Mouse (Mus musculus): ENCODE results near the gene Fam189a1.

Gene Fam189a1

GRCm38 (mm10) chr7:65156514-65156911 is at the start of gene Fam189a1:
Gene Fam189a1, minus strand, starts transcription at chr7:65156570.
- peak; percentile 52 for DNase-seq

- no peak for DNase-seq
Observed at GRCm38 (mm10) chr7:65206021-65206420, 49.7 kb upstream of the Fam189a1 start.

DNA sequence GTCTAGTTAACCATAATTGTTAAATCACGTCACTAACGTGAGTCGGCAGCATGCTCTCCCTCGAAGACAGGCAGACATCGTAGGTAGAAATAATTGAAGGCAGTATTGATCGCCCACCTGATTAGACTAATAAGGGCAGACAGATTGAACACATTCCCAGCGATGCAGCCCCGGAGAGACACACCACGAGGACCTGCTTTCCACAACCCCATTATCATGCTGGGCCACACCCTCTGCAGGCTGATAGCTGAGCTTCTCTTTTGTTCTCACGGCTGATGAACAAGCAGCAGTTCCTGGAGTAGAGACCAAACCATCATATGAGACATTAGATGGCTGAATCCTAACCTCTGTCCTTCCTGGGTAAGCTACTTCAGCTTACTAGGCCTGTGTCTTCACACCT is 46.3 kb upstream of the Fam189a1 start:
- no peak for DNase-seq

DNA sequence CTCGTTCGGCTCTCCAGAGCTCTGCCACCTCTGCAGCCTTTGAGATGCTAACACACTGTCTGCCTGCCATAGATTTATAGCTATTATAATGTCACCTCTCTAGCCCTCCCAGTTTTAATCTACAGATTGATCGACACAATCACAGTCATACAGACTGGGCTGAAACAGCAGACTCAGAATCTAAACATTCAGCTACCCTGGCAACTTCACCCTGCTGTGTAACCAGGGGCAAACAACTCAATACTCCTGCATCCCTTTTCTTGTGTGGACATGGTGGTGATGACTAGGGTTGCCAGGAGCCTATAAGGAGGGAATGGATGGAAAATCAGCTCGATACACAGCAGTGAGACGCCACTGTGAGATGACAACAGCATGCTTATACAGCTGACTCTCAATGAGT is 24.3 kb upstream of the Fam189a1 start:
- no peak for DNase-seq

GRCm38 (mm10) chr7:65170762-65171161 is 14.4 kb upstream of the Fam189a1 start:
- DNase-seq, result no peak

DNA sequence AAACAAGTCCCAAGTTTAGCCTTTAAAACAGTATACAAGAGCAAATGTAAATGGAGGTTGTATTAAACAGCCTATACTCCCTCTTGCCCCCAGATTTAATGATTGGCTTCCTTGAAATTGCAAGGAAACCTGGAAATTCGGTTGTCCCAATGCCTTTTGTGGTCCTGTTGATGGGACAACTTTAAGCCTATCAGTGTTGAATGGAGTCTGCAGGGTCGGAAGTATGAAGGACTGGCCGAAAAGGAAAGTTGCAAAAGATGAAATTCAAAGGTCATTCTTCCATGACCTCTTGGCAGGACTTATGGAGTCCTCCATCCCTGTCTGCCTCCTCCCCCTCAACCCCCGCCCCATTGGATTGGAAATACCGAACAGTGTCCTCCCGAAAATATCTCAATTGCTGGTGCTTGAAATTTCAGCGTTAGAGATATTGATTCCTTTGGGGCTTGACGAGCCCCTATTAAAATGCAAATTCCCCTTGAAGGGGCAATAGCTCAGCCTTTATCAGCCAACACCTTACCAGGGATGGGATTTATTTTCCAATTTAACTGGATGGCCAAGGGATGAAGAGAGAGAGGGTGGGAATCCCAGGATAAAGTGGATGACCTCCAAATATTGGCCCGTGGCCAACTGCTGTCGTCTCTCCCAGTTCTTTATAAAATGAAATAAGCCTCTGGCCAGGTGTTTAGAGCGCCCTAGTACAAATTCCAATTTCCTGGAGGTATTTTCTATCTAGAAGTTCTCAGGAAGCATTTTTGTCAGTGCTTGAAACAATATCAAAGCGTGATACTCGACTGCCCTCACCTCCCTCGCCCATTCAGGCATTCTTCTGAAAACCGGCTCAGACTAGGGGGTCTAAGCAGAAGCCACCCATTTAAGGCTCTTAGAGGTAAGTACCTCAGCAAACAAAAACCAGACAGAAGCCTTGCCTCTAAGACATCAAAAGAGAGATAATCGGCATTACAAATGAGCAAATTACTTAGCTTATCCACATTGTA is 958 bp upstream of the Fam189a1 start:
- no peak for DNase-seq

DNA sequence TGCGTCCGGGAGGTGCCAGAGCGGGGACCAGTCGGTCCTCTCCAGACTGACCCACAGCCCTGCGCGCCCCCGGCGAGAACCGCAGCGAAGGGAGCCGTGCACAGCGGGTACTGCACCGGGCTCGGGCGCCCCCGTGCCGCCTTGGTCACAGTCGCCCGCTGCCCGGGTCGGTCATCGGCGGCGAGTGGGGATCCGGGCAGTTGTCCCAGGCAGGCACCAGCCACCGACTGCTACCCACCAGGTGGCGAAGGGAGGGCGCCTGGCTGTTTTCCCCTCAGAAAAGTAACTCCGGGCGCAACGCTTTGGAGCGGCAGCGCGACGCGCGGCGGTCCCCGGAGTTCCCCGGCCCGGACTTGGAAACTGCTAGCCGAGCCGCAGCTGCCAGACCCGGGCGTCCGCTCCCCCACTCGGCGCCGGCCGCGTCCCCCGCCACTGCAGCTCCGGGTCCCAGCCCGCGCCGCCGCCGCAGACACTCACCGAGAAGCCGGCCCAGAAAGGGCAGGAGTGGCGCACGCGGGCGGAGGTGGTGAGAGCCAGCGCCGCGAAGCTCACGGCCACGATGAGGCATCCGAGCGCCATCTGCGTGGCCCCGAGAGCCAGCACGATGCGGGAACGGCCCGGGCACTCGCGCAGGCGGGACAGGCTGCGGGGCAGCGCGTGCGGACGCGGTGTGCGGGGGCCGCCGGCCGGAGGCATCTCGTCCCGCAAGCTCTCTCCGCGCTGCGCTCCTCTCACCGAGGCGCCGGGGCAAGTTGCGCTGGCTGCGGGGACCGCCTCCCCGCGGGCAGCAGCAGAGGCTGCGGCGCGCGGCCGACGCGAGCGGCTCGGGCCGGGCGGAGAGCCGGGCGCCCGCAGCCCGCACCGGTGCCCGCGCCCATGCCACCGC is 499 bp downstream of the Fam189a1 start:
- DNase-seq, result peak; percentile 63

DNA sequence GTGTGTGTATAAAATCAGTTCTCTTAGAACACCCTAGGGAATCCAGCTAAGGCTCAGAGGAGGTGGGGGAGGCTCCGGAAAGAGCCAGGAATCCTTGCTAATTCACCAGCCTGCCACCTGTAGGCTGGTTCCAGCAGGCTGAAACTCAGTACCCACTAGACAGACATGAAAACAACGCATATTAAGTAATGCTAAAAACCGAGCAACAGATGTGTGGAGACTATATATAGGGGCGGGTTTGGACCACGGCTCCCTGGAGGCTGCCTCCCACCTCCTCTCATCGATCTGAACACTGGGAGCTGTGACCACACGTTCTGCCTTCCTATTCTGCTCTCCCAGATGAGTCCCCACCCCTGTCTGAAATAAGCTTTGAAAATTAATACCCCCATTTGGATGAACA is 1.8 kb downstream of the Fam189a1 start:
- no peak for DNase-seq

- no peak for DNase-seq
Observed at GRCm38 (mm10) chr7:65153846-65154245, 2.5 kb downstream of the Fam189a1 start.

GRCm38 (mm10) chr7:65151526-65151925 is 4.8 kb downstream of the Fam189a1 start:
- no peak for DNase-seq

GRCm38 (mm10) chr7:65149040-65149439 is 7.3 kb downstream of the Fam189a1 start:
- no peak for DNase-seq

- DNase-seq, result no peak
Observed at GRCm38 (mm10) chr7:65144881-65145280, 11.5 kb downstream of the Fam189a1 start.

- no peak for DNase-seq
Observed at GRCm38 (mm10) chr7:65141907-65142698, 14.3 kb downstream of the Fam189a1 start.

GRCm38 (mm10) chr7:65140832-65141231 is 15.5 kb downstream of the Fam189a1 start:
- no peak for DNase-seq

- DNase-seq, result no peak
Observed at GRCm38 (mm10) chr7:65140099-65140498, 16.3 kb downstream of the Fam189a1 start.

- no peak for DNase-seq
Observed at GRCm38 (mm10) chr7:65123766-65124165, 32.6 kb downstream of the Fam189a1 start.

- no peak for DNase-seq
Observed at GRCm38 (mm10) chr7:65116903-65117302, 39.5 kb downstream of the Fam189a1 start.

DNA sequence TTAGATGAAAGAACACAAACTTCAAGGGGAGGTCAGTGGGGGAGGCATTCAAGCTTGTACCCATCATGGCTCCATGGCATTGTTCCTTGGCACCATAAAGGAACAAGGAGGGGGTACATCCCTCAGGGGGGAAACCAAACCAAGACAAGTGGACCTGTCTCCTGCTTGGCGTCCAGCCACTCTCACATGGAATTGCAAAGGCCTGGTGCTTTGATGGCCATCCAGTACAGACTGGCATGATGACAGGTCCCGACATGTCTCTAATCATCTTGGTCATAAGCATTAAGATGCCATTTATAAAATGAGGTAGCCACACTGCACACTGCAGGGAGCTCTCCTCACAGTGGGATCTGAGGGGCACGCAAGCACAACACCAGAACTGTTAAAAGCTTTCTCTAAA is 41.0 kb downstream of the Fam189a1 start:
- no peak for DNase-seq

DNA sequence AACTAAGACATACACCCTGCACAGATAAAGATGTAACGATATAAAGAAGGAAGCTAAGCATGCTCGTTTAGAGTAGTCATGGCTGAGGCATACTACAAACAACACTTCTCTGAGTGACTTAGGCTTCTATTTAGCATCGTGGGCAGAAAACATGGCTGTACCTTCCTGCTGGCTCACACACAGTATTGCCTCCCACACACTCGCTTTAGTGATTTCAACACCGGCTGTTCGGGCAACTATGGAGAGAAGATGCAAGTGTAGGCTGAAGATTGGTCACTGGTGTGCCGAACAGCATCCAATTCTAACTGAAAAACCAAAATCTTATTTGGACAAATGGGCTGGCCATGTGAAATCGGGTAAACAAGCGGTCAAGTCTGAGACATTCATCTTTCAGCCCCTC is 44.7 kb downstream of the Fam189a1 start:
- peak; percentile 28 for DNase-seq

DNA sequence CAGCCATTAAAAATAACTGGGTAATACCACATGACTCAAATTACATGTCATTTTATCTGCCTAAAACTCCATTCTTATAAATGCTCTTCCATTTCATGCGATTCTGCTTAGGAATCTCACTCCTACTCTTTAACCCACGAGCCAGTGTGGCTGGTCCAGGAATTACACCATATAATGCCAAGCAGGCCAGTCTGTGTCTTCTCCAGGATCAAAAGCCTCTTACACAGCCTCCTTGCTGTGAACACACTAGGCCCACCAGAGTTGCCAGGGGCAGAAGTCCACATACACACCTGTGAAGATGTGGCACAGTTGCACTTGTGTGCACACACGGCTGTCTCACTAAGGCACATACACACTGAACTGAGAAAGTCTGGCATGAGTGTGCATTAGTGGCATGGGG is 50.8 kb downstream of the Fam189a1 start:
- DNase-seq, result no peak

DNA sequence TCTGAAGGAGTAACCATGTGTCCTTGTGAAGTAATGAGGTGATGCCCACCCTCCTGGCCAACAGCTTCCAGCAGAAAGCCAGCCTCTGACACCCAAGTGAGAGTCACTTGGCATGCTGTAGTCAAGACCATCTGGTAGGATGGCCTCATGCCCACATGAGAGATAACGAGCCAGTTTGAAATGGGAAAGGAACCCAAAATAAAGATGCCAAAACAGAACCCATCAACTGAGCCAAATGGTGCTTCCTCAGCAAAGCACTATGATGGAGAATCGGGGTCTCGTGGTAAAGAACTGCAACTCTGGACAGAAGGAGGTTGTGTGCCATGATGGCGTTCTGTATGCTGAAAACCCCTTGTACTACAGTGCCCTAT is 51.3 kb downstream of the Fam189a1 start:
- no peak for DNase-seq

DNA sequence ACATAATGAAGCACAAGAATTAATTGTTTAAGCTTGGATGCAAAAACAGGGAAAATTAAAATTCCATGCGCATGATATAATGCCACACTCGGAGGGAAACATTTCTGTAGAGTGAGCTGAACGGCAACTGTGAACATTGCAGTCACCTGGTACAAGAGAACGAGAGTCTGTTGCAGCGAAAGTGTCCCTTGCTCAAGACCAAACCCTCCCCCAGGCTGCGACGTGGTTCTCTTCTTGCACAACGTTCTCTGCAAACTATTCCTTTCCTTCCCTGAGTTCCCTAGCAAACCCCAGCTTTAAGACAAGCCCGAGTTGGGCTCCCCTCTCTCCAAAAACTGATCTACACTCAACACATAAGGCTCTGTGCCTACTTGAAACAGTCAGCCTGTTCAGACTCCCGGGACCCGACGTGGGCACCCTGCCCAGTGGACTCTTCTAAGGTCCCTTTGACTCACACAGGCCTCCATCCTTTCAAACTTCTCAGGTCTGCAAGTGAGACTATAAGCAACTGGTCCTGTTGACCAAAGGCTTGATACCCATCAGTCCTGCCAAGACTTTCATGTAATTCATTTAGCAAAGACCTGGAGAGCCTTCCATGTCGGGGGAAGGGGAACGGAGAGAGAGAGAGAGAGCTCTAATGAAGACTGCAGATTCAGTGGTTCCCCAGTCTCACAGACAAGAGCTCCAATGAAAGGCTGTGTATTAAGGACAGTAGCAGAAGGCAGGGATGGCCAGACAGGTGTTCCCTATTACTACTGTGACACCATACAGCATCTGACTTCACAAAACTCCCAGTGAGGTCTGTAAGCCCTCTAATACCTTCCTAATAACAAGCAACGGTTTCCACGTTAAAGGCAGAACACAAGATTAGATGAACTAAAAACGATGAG is 51.9 kb downstream of the Fam189a1 start:
- DNase-seq, result no peak
